Mouse (Mus musculus): ENCODE results near the gene Sirt6. TPM values are rescaled to one million over a fixed set of nuclear protein-coding genes. Genes with fewer than 3 reads are reported as not detected.
A peak's percentile ranks its signal among the peaks of the same experiment; 100 is the strongest.

Gene Sirt6
- polyA plus RNA-seq, 1 experiment from 2014 or later: 59.2 TPM

DNA sequence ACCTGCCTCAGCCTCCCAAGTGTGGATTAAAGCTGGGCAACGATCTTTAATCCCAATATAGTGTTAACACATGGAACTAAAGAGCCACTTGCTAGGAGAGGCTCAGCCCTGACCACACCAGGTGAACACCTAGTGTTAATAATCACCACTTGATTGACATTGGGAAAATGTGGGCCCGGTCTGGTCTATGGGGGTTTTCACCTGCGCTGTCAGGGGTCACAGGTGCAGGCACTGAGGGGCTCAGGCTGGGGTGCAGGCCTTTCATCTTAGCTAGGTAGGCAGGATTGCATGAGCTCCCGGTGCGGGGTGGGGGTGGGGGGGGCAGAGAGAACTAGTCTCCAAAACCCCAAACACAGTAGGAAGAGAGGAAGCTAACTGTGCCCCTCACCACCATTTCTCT is 28.0 kb downstream of the Sirt6 start:
- peaks cover 80% of the 10 kb centered on the region for H3K4me1 ChIP-seq
- DNase-seq (ENCODE audit: low spot score): no peak
- H3K4me3 ChIP-seq: no peak overlapping the region
- 67% methylated on average over 5 of the region's 5 CpGs for WGBS
- H3K36me3 ChIP-seq (replicated peaks): no peaks in the 10 kb centered on the region
- H3K27ac ChIP-seq (replicated peaks): no peak overlapping the region
- H3K9me3 ChIP-seq: no peaks in the 10 kb centered on the region
- H3K27me3 ChIP-seq (replicated peaks; ENCODE audit: low read depth, poor library complexity, severe bottlenecking): peaks cover 70% of the 10 kb centered on the region

DNA sequence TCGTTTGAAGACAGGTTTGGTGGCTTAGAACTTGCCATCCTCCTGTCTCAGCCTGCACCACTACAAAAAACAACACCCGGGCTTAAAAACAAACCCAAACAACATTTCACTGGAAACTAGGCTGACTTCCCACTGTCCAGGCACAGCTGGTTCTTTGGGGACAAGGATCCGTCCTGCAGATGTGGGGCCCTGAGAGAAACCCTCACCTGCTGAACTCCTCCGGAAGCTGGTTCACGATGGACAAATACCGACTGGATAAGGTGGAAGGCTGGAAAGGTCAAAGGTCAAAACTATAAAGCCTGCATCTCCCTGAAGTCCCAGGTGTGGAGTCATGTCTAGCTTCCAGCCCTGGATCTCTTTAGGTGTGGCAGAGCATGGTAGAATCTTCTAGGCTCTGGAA is 28.7 kb downstream of the Sirt6 start:
- H3K4me3 ChIP-seq: no peak overlapping the region
- DNase-seq (ENCODE audit: low spot score): no peak
- WGBS: 44% methylated on average over 6 of the region's 6 CpGs
- H3K27ac ChIP-seq (replicated peaks): no peak overlapping the region
- no peaks in the 10 kb centered on the region for H3K9me3 ChIP-seq
- H3K4me1 ChIP-seq: peaks cover 80% of the 10 kb centered on the region
- H3K36me3 ChIP-seq (replicated peaks): no peaks in the 10 kb centered on the region
- H3K27me3 ChIP-seq (replicated peaks; ENCODE audit: low read depth, poor library complexity, severe bottlenecking): peaks cover 77% of the 10 kb centered on the region

DNA sequence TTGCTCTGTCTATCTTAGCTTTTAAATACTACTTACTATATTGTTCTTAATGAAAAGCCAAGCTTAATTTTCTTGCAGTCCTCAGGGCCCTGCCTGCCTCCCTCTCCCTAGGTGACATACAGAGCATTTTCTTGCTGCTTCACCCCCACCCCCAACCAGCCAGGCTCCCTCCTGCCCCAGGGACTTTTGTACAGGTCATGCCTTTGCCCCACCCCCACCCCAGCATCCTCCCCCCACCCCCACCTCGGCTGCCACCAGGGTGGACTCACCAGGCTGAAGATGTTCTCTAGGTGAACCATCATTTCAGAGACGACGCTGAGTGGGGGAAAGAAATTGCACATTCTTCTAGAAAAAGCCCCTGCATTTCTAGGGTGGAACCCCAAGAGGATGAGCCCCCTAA is 29.3 kb downstream of the Sirt6 start:
- H3K36me3 ChIP-seq (replicated peaks): no peaks in the 10 kb centered on the region
- no peak for DNase-seq (ENCODE audit: low spot score)
- H3K27ac ChIP-seq (replicated peaks): no peak overlapping the region
- H3K4me1 ChIP-seq: peaks cover 80% of the 10 kb centered on the region
- H3K9me3 ChIP-seq: no peaks in the 10 kb centered on the region
- WGBS: 29% methylated on average over 3 of the region's 3 CpGs
- peaks cover 83% of the 10 kb centered on the region for H3K27me3 ChIP-seq (replicated peaks; ENCODE audit: low read depth, poor library complexity, severe bottlenecking)
- no peak overlapping the region for H3K4me3 ChIP-seq

- DNase-seq (ENCODE audit: low spot score): peak; percentile 59
- Histone ChIP-seq H3K4me1 (peaks cover 72% of the 10 kb centered on the region), H3K27ac (replicated peaks) (peak overlapping the region; percentile 78), H3K36me3 (replicated peaks) (no peaks in the 10 kb centered on the region), H3K9me3 (no peaks in the 10 kb centered on the region), H3K4me3 (peak overlapping the region; percentile 47), H3K27me3 (replicated peaks; ENCODE audit: low read depth, poor library complexity, severe bottlenecking) (peaks cover 89% of the 10 kb centered on the region)
- WGBS: 7% methylated on average over 12 of the region's 12 CpGs
Observed at GRCm38 (mm10) chr10:81597137-81597950, 30.3 kb downstream of the Sirt6 start.

DNA sequence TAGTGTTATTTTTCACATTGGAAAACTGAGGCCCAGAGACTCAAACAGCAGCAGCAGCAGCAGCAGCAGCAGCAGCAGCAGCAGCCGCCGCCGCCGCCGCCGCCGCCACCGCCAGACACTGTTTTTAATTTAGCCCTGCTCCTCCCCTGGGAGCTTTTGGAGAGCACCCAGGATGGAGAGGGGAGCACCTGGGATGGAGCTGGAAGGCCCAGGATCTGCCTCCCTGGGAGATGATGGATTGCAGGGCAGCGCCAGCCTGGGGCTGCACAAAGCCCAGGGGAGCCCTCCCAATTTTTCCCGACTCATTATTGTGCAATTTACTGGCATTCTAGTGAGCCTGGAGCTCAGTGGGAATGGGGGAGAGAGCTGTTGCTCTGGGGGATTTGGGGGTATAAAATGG is 31.0 kb downstream of the Sirt6 start:
- Histone ChIP-seq H3K27me3 (replicated peaks; ENCODE audit: low read depth, poor library complexity, severe bottlenecking) (peaks cover 89% of the 10 kb centered on the region), H3K4me3 (peak overlapping the region; percentile 47), H3K27ac (replicated peaks) (peak overlapping the region; percentile 78), H3K36me3 (replicated peaks) (no peaks in the 10 kb centered on the region), H3K9me3 (no peaks in the 10 kb centered on the region), H3K4me1 (peaks cover 65% of the 10 kb centered on the region)
- DNase-seq (ENCODE audit: low spot score): peak; percentile 49
- WGBS: 3% methylated on average over 10 of the region's 10 CpGs

DNA sequence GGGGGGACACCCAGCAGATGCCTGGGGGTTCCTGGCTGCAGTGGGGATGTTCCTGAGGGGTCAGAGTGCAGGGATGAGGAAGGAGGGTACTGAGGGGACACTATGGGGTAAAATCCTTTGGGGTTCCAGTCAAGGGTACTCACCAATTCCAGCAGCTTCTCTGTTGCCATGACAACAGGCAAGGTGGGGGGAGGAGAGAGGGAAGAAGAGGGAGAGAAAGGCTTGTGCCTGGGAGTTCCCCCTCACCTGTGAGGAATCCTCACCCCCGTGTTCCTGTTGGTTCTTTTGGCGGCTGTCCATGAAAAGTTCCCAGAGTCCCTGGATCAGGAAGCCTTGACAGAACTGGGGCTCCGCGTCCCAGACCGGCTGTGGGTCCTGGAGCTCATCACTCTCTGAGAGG is 32.0 kb downstream of the Sirt6 start:
- no peaks in the 10 kb centered on the region for H3K9me3 ChIP-seq
- peak overlapping the region; percentile 78 for H3K27ac ChIP-seq (replicated peaks)
- H3K4me3 ChIP-seq: 0 out of 2 replicates have a peak overlapping the region, but pooled peaks have one; percentile 3
- WGBS: 39% methylated on average over 5 of the region's 5 CpGs
- H3K36me3 ChIP-seq (replicated peaks): no peaks in the 10 kb centered on the region
- DNase-seq (ENCODE audit: low spot score): no peak
- peaks cover 95% of the 10 kb centered on the region for H3K27me3 ChIP-seq (replicated peaks; ENCODE audit: low read depth, poor library complexity, severe bottlenecking)
- H3K4me1 ChIP-seq: peaks cover 56% of the 10 kb centered on the region

DNA sequence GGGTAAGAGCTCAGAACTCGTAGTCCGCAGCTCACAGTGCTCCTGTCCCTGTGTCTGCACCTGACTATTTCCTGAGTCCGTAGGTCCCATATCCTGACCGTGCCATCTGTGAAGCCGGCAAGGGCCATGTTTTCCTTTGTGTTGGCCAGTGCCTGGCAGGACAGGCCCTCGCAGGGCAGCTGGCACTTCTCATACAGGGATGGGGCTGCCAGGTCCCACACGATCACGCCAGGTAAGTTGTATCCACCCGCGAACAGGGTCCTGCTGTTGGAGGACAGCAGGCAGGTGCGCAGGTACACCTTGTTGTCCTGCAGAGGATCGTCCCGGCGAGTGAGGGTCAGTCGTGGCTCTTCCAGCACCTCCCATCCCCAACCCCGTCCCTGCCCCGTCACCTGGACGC is 33.7 kb downstream of the Sirt6 start:
- Histone ChIP-seq H3K4me3 (no peak overlapping the region), H3K27me3 (replicated peaks; ENCODE audit: low read depth, poor library complexity, severe bottlenecking) (peaks cover 100% of the 10 kb centered on the region), H3K4me1 (peaks cover 42% of the 10 kb centered on the region)

GRCm38 (mm10) chr10:81593223-81593622 is 34.4 kb downstream of the Sirt6 start:
- H3K27me3 ChIP-seq (replicated peaks; ENCODE audit: low read depth, poor library complexity, severe bottlenecking): peaks cover 100% of the 10 kb centered on the region
- peaks cover 9% of the 10 kb centered on the region for H3K36me3 ChIP-seq (replicated peaks)
- no peak for DNase-seq (ENCODE audit: low spot score)
- no peaks in the 10 kb centered on the region for H3K9me3 ChIP-seq
- peaks cover 35% of the 10 kb centered on the region for H3K4me1 ChIP-seq
- H3K27ac ChIP-seq (replicated peaks): no peak overlapping the region
- 67% methylated on average over 4 of the region's 4 CpGs for WGBS
- no peak overlapping the region for H3K4me3 ChIP-seq

More for the DNA sequence above, 33.7 kb downstream of the Sirt6 start:
- WGBS: 75% methylated on average over 18 of the region's 18 CpGs
- peaks cover 3% of the 10 kb centered on the region; the same call in 1 of the 2 replicates for H3K36me3 ChIP-seq (replicated peaks)
- H3K27ac ChIP-seq (replicated peaks): no peak overlapping the region
- H3K9me3 ChIP-seq: no peaks in the 10 kb centered on the region
- no peak for DNase-seq (ENCODE audit: low spot score)

GRCm38 (mm10) chr10:81592631-81593030 is 35.0 kb downstream of the Sirt6 start:
- Histone ChIP-seq H3K4me3 (no peak overlapping the region), H3K27ac (replicated peaks) (no peak overlapping the region), H3K27me3 (replicated peaks; ENCODE audit: low read depth, poor library complexity, severe bottlenecking) (peaks cover 100% of the 10 kb centered on the region), H3K4me1 (peaks cover 29% of the 10 kb centered on the region), H3K36me3 (replicated peaks) (peaks cover 15% of the 10 kb centered on the region), H3K9me3 (0 out of 2 replicates have a peak, but pooled peaks cover 3% of the 10 kb centered on the region)
- DNase-seq (ENCODE audit: low spot score): no peak
- WGBS: 84% methylated on average over 7 of the region's 7 CpGs

DNA sequence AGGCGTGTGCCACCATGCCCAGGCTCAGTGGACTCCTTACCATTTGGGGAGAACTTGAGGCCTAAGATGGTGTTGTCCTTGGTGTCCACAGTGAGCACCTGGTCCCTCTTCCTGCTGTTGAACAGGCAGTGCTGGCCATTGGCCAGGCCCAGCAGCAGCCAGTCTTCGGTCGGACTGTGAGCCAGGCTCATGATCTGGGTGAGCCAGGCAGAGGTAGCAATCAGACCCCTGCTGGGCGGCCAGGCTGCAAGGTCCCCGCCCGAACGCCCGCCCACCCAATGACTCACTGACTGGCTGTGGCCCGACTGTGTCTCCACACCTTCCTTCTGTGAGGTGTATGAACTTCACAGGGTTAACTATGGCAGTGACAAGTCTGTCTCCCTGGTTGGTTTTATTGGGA is 35.8 kb downstream of the Sirt6 start:
- DNase-seq (ENCODE audit: low spot score): no peak
- 0 out of 2 replicates have a peak, but pooled peaks cover 3% of the 10 kb centered on the region for H3K9me3 ChIP-seq
- no peak overlapping the region for H3K27ac ChIP-seq (replicated peaks)
- H3K4me1 ChIP-seq: peaks cover 21% of the 10 kb centered on the region
- peaks cover 100% of the 10 kb centered on the region for H3K27me3 ChIP-seq (replicated peaks; ENCODE audit: low read depth, poor library complexity, severe bottlenecking)
- 76% methylated on average over 9 of the region's 9 CpGs for WGBS
- no peak overlapping the region for H3K4me3 ChIP-seq
- peaks cover 23% of the 10 kb centered on the region for H3K36me3 ChIP-seq (replicated peaks)

GRCm38 (mm10) chr10:81588739-81589138 is 38.9 kb downstream of the Sirt6 start:
- peaks cover 7% of the 10 kb centered on the region; the same call in 1 of the 2 replicates for H3K4me1 ChIP-seq
- no peak overlapping the region for H3K27ac ChIP-seq (replicated peaks)
- peaks cover 98% of the 10 kb centered on the region for H3K27me3 ChIP-seq (replicated peaks; ENCODE audit: low read depth, poor library complexity, severe bottlenecking)
- DNase-seq (ENCODE audit: low spot score): no peak
- H3K4me3 ChIP-seq: no peak overlapping the region
- H3K9me3 ChIP-seq: 0 out of 2 replicates have a peak, but pooled peaks cover 3% of the 10 kb centered on the region
- peaks cover 28% of the 10 kb centered on the region for H3K36me3 ChIP-seq (replicated peaks)
- WGBS: 69% methylated on average over 7 of the region's 7 CpGs

DNA sequence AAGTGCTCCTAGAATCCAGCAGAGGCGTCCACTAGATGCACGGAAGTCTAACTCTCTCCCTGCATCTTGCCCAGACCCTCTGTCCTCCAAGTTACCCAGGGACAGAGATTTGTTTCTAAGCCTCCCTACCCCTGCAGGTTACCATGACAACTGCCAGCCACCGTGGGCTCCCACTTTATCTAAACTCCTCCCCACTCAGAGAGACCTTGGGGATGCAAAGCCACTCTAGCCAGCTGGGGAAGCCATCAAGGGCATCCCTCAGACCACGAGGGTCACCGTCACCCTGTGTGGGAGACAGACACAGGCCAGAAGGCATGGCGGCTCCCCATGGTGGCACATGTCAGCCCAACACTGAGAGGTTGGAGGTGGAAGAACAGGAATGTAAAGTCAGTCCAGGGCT is 44.2 kb downstream of the Sirt6 start:
- H3K9me3 ChIP-seq: 0 out of 2 replicates have a peak, but pooled peaks cover 3% of the 10 kb centered on the region
- H3K27ac ChIP-seq (replicated peaks): no peak overlapping the region
- H3K27me3 ChIP-seq (replicated peaks; ENCODE audit: low read depth, poor library complexity, severe bottlenecking): peaks cover 98% of the 10 kb centered on the region
- H3K4me1 ChIP-seq: peaks cover 47% of the 10 kb centered on the region
- H3K36me3 ChIP-seq (replicated peaks): peaks cover 20% of the 10 kb centered on the region
- H3K4me3 ChIP-seq: no peak overlapping the region
- no peak for DNase-seq (ENCODE audit: low spot score)
- 58% methylated on average over 6 of the region's 6 CpGs for WGBS
